Mouse (Mus musculus) layer of hippocampus, postnatal 14 days (tissue): ENCODE data around the gene R3hdm1. TPM values are rescaled to one million over a fixed set of nuclear protein-coding genes. Genes with fewer than 3 reads are reported as not detected.
"Not testable (repeated sequence)": the region's sequence is repeated elsewhere in the genome, so short reads cannot be mapped to it uniquely, and the experiment has no call there.

ENCODE experiments used
- DNase-seq, 2 experiments: peaks; one replicate each; pipeline ENCODE4 v3.0.0; 2021 to 2022; ENCODE audit warnings: low spot score in 2 of 2, mixed read lengths in 1 of 2
- total RNA-seq, 2 experiments: library from RNA; stranded (reverse); gene quantifications; 2 replicates each; pipeline ENCODE4 v1.2.3; 2021

The R3hdm1 gene
- total RNA-seq, 2 experiments from 2014 or later = 220 to 257 TPM

DNA sequence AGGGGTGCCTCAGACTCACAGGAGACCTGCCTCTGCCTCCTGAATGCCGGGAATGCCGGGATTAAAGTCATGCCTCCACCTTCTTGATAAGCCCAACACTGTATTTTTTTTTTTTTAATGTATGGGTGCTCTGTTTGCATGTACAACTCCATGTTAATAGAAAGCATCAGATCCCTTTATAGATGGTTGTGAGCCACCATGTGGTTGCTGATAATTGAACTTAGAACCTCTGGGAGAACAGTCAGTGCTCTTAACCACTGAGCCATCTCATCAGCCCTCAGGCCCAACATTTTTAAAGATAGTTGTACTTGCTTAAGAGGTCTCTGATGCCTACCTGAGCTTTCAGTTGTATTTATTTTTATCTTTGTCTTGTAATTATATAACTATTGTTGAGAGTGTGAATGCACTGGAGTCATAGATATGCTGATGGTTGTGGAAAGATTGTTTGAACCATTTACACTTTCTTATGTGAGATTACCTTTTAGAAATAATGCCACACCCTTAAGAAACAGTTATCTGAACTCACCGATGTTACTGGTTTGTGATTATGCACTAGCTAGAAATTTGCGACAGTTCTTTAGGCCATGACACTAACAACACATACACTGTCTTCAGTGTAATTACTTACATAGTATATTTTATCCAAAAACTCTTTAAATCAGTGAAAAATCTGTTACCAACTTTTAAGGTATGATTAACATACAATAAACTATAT lies 18.0 kb downstream of the R3hdm1 start:
- DNase-seq = no peak

DNA sequence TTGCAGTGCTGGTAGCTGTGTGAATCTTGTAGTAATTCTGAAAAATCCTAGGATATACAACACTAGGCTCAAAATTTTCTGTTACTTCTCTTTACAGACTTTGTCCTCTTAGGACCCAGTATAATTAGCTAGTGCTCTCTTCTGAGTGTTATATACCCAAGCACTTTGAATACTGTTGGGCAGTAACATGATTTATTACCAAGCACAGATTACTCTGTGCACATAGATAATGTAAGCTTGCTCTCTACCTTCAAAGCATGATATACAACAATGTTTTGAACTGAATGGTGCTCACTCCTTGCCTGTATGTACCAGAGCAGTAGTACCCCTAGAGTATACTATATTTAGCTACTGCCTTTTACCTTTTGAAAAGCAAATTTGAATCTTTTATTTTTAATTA lies 33.1 kb downstream of the R3hdm1 start:
- not testable (repeated sequence) for DNase-seq

GRCm38 (mm10) chr1:128141039-128141438 lies 37.9 kb downstream of the R3hdm1 start:
- DNase-seq = peak in 1 of 2 experiments; percentile 16

GRCm38 (mm10) chr1:128141737-128142136 lies 38.6 kb downstream of the R3hdm1 start:
- DNase-seq = peak in 1 of 2 experiments; percentile 26

DNA sequence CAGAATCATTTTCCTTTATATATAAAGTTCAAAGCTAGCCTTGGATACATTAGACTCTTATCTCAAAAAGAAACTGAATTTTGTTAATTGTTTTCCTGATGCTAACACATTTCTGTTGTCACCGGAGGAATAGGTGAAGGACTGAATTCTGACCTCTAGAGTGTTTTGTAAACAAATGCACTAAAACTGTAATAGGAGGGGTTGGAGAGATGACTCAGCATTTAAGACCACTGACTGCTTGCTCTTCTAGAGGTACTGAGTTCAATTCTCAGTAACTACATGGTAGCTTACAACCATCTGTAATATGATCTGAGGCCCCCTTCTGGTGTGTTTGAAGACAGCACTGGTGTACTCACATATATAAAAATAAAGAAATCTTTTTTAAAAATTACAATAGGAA lies 63.9 kb downstream of the R3hdm1 start:
- DNase-seq = no peak

DNA sequence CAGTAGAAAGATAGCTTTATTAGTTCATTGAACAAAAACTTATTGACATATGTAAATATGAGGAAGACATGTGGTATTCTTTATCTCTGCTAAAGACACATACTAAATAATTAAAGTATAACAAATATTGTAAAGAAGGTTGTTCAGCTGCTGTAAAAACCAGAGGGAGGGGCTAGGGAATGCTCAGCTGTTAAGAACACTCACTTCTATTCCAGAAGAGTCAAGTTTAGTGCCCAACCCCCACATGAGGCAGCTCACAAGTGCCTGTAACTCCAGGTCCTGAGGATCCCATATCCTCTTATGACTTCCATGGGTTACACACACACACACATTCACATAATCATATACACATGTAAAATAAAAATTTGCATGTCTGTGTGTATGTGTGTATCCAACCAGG lies 67.0 kb downstream of the R3hdm1 start:
- DNase-seq = no peak

DNA sequence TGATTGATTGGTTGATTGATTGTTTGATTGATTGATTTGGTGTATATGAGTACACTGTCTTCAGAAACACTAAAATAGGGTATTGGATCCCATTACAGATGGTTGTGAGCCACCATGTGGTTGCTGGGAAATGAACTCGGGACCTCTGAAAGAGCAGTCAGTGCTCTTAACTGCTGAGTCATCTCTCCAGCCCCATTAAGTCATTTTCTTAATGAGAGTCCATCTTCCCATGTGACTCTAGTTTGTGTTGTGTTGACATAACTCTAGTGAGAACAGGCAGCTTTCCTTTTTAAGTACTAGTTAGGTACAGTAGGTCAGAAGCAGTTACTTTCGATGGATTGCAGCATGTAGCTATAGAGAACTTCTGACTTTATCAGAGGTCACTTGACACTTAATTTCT lies 88.3 kb downstream of the R3hdm1 start:
- DNase-seq = no peak

- no peak for DNase-seq
These were observed 89.3 kb downstream of the R3hdm1 start for GRCm38 (mm10) chr1:128192369-128192768.

DNA sequence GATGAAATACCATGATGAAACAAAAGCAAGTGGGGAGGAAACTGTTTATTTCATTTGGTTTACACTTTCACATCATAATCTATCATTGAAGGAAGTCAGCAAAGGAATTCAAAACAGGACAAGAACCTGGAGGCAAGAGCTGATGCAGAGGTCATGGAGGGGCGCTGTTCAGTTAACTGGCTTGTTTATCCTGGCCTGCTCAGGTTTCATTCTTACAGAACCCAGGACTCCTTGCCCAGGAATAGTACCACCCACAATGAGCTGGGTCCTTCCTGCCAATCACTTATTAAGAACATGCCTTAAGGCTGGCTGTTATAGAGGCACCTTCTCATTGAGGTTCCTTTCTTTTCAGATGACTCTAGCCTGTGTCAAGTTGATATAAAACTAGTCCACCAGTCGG lies 90.9 kb downstream of the R3hdm1 start:
- no peak for DNase-seq

DNA sequence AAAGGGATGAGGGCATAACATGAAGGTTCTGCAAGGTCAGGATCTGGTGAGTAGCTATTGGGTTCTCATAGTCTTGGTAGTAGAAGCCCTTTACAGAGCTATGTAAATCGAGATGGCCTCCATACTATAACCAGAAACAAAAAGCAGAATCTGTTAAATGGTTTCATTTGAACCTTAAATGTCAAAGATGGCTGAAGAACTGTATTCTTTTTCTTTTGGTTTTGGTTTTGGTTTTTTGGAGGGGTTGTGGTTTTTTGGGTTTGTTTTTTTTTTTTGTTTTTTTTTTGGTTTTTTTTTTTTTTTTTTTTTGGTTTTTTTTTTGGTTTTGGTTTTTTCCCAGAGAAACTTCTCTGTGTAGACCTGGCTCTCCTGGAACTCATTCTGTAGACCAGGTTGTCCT lies 94.3 kb downstream of the R3hdm1 start:
- no peak for DNase-seq

DNA sequence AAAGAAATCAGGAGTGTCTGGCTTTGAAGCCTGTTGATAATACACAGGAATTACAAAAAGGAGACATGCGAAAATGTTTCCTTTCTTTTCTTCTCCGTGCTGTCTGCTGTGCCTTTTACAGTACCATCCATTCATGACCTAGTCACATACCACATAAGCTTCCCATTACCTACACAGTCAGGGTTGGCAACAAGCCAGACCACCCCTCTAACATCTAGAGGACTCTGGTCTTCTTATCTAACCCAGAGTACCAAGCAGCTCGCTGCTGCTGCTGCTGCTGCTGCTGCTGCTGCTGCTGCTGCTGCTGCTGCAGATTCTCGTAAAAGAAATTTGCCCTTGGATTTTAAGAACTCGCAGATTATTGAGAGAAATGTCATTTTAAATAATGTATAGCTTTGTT lies 110.2 kb downstream of the R3hdm1 start:
- DNase-seq = no peak

DNA sequence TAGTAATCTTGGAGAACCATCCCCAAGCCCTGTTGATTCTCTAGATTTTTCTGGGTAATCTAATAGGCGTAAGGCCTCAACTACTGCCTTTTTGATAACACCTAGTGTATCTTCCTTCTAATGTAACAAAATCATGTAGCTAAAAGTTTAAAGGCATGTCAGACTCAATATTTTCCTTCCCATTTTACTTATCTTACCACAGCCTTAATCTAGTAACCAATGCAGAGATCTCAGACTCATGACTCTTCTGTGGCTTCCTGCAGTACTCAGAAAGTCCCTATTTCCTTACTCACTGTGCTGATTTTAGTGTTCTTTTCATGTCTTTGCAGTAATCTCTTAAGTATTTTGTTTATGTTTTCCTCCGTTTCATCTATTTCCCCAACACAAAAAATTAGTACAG lies 118.8 kb downstream of the R3hdm1 start:
- DNase-seq = no peak

DNA sequence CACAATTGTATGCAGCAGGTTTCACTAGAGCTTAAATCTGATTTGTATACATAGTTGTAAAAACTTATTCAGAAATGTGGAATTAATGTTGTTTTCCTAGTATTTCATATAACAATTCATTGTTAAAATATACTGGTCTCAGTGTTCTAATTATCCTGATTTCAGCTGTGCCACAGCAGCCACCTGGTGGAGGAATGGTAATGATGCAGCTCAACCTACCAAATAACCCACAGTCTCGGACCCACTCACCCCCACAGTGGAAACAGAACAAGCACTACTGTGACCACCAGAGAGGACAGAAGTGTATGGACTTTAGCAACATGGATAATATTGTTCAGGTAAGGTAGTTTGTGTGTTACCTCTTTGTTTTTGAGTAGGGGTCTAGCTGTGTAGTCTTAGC lies 120.2 kb downstream of the R3hdm1 start:
- no peak for DNase-seq

GRCm38 (mm10) chr1:128235181-128235580 lies 132.1 kb downstream of the R3hdm1 start:
- DNase-seq = no peak

DNA sequence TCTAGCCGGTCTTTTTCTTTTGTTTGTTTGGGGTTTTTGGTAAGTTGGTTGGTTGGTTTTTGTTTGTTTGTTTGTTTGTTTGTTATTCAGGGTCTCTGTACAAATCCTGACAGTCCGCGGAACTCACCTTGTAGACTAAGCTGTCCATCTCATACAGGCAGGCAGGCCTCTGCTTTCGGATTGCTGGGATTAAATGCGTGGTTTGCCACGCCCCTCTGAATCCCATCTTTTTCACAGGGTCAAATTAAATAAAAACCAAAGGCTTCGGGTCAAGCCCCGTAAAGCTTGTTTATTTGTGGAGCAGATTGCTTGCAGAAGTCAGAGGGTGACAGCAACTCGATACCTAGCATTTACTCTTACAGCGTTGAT lies 140.5 kb downstream of the R3hdm1 start, which contains the start of gene Ubxn4:
Gene Ubxn4, plus strand, starts transcription at position 338 of the 369 bp plus-strand sequence.
- DNase-seq = no peak

DNA sequence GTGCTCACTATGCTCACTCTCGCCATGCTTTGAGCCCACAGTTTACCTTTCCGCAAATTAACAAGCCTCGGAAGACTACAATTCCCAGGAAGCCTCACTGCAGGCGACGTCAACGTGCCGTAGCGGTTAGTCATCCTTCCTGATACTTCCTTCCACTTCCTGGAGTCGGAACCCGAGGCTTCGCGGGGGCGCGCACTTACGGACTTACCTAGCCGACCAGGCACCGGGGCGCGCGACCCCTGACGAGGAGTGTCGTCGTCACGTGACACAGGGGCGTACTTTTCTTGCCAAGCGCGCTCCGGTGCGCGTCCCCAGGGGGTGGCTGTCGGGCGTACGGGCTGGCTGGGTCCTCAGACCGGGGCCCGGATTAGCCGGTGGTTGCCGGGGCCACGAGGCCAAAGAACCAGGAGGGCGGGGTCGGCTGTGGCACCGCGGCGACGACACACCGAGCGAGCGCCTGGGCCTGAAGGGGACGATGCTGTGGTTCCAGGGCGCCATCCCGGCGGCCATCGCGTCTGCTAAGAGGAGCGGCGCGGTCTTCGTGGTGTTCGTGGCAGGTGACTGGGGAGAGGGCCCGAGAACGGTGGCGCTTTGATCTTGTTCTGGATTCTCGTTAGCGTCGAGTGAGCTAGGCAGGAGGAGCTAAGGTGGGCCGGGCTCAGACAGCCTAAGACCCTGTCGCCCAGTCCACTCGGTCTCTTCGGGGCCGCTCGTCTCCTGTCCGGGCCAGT lies 141.1 kb downstream of the R3hdm1 start:
- peak; percentile 92 to 95 for DNase-seq

GRCm38 (mm10) chr1:128244727-128245355 lies 141.7 kb downstream of the R3hdm1 start:
- peak in 1 of 2 experiments; percentile 20 for DNase-seq

DNA sequence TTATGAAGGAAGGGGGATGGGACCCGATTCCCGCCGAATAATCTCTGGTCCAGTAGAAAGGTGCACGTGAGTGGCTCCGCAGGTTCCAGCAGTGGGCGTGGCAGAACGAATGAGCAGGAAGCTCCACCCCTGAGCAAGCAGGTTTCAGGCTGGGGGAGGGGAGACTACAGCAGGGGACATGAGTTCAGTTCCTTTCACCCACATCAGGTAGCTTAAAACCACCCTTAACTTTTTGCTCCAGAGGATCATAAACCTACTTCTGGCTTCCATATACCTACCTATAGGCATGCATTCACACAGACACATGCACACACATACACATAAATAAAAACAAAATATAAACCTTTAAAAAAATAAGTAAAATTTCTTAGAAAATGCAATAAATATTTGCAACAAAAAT lies 164.0 kb downstream of the R3hdm1 start:
- DNase-seq = not testable (repeated sequence)

DNA sequence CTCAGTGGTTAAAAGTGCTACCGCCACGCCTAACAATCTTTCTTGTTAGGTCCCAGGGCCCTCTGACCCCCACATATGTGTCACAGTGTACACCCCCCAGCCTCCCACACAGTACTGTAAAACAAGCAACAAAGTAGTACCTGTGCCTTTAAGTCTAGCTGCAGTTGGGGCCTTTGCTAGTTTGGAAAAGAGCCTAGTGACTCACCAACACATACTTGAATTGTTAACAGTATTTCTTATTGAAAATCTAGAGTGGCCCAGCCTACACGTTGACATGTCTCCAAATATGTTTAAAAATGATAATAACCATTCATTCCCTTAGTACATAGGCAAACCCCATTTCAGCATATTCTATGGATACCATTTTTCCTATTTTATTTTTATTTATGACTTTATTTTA lies 167.6 kb downstream of the R3hdm1 start:
- no peak for DNase-seq

DNA sequence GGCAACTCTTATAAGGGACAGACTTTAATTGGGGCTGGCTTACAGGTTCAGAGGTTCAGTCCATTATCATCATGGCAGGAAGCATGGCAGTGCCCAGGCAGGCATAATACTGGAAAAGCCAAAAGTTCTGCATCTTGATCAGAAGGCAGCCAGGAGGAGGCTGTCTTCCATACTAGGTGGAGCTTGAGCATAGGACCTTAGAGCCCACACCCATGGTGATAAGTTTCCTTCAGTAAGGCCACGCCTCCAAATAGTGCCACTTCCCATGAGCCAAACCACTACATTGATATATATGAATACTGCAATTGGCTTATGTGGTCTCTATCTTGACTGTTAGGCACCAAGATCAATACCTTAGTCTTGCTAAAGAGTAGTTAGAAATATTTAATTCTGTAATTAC lies 172.8 kb downstream of the R3hdm1 start:
- no peak for DNase-seq

DNA sequence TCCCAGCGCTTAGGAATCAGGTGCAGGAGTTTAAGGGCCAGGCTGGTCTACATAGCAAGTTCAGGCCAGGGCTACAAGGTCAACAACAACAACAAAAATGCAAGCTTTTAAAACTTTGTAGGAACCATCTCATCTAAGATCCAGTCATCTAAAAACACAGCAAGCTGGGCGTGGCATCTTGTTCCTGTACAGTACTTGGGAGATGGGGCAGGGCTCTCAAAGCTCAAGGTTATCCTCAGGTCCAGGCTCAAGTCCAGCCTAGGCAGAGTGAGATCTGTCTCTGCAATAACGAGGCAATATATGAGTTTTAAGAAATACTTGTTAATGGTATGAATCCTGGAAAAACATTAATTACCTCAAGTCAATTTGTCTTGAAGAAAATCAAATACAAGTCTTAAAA lies 175.5 kb downstream of the R3hdm1 start:
- DNase-seq = no peak

DNA sequence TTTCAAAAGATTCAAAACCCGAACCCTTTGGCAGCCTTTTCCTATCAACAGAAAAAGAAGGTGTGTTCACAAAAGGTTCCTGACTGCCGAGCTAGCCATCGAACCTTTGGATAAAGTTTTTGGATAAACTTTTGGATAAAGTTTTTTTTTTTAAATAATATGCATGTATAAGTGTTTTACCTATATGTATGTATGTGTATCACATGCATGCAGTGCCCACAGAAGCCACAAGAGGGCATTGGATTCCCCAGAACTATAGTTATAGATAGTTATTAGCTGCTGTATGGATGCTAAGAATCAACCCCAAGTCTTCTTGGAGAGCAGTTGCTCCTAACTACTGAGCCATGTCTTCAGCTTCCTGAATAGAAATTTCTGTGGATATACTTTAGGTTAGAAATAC lies 178.7 kb downstream of the R3hdm1 start:
- DNase-seq = no peak
